Mouse (Mus musculus): Measurements from ENCODE around the gene Nr4a1. TPM values are rescaled to one million over a fixed set of nuclear protein-coding genes. Genes with fewer than 3 reads are reported as not detected.

Nr4a1 gene
- total RNA-seq, 1 experiment from 2014 or later = 32.7 TPM

DNA sequence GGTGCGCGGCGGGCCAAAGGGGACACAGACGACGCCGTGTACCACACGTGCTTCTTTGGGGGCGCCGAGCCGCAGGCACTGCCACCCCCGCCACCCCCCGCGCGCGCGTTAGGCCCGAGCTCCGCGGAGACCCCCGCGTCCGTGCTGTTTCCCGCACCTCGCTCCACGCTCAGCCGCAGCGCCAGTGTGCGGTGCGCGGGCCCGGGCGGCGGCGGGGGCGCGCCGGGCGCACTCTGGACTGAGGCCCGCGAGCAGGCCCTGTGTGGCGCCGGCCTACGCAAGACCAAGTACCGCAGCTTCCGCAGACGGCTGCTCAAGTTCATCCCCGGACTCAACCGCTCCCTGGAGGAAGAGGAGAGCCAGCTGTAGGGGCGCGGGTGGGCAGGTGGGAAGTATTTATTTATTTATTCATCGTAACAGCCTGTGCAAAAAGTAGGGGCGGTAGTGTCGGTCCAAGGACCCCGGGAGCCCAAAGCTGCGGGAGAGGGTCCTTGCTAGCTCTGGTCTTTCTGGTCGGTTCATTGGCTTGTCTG lies 22.4 kb upstream of the Nr4a1 start:
- ATAC-seq (replicated peaks; ENCODE audit: low read depth, poor library complexity, severe bottlenecking) = no peak

GRCm38 (mm10) chr15:101232607-101233006 lies 21.5 kb upstream of the Nr4a1 start:
- no peak for ATAC-seq (replicated peaks; ENCODE audit: low read depth, poor library complexity, severe bottlenecking)

DNA sequence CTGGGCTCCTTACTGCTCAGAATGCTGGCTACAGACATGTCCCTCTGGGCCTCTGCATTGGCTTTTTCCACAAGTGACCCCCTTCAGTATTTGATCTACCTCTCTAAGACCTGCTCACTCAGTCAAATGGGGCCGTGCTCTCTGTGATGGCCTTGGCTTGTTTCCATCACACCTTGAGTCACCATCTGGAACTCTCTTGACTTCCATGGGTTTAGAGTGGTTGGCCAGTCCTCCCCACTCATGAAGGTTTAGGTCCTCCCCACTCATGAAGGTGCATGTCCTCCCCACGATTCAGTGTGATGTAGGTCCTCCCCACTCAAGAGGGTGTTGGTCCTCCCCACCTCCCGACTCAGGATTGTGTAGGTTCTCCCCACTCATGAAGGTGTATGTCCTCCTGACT lies 20.9 kb upstream of the Nr4a1 start:
- no peak for ATAC-seq (replicated peaks; ENCODE audit: low read depth, poor library complexity, severe bottlenecking)

- no peak for ATAC-seq (replicated peaks; ENCODE audit: low read depth, poor library complexity, severe bottlenecking)
Measured at GRCm38 (mm10) chr15:101233641-101234275, 20.3 kb upstream of the Nr4a1 start.

DNA sequence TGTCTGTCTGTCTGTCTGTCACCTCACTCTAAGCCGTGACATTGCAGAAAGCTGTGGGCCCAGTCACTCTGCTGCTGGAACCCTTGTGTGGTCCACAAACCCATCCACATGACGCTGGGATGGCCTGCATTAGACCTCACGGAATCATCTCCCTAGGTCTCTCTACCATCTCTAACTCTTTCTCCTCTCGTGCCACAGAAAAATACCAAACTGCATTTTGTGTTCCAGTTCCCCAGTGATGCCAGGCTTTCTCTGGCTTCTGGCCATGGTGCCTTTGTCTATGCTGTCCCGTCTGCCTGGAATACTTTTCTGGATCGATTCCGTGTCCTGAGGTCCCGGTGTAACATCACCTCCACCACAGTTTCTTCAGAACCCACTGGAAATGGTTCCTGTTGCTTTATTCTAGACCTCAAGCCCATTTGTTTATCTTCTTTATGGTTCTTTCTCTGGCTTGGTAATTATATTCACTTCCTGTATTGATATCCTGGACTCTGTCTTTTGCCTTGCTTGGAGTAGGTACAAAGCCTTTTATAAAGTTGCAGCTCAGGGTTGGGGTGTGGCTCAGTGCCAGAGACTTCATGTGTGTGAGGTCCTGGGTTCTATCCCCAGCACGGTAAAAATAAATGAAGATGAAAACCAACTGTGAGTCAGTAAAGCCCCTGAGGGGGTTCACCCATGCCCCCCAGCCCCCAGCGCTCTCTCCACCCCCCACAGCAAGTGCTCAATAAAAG lies 19.3 kb upstream of the Nr4a1 start:
- ATAC-seq (replicated peaks; ENCODE audit: low read depth, poor library complexity, severe bottlenecking) = no peak

GRCm38 (mm10) chr15:101235342-101235698 lies 18.7 kb upstream of the Nr4a1 start:
- ATAC-seq (replicated peaks; ENCODE audit: low read depth, poor library complexity, severe bottlenecking) = no peak

DNA sequence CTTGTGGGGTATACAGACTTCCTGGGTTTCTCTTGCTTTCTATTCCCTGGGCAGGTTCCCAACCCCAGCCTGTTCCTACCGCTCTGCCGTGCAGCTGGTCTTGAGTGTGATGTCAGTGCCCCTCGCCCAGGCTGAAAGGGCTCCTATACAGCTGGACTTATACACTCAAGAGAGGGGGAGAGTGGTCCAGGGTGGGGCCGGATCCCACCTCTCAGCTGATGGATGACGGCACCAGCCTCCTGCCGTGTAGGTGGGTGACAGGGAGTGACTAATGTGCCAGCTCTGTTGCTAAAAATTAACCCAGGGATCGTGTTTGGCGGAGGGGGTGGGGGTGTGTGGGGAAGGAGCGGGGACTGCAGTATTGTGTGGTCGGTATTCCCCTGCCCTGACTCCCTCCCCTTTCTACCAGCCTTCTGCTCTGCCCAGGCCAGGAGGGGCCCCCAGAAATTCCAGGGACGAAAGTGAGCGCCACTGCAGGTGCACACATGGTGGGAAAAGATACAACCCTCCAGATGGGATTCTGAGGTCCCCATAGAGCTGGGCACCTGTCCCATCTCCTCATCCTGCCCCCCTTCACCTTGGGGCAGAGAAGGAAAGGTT lies 18.2 kb upstream of the Nr4a1 start:
- no peak for ATAC-seq (replicated peaks; ENCODE audit: low read depth, poor library complexity, severe bottlenecking)

- ATAC-seq (replicated peaks; ENCODE audit: low read depth, poor library complexity, severe bottlenecking) = peak; percentile 62
Measured at GRCm38 (mm10) chr15:101236878-101237277, 17.2 kb upstream of the Nr4a1 start.

- ATAC-seq (replicated peaks; ENCODE audit: low read depth, poor library complexity, severe bottlenecking) = no peak
Measured at GRCm38 (mm10) chr15:101238885-101239511, 15.1 kb upstream of the Nr4a1 start.

DNA sequence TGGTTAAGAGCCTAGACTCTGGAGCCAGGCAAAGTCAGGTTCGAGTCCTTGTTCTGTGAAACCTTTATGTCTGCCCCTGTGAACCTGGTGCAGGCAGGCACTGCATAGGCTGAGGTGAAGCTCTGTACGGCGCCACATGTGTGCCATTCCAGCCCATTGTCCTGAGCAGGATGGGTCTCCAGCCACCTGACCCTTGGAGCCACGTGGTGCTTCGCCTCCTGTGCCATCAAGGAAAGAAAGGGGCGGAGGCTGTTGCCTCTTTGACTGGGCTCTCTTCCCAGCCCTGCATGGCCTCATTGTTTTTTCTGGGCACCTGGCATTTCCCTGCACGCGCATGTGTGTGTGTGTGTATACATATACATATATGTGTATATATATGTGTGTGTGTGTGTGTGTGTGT lies 14.2 kb upstream of the Nr4a1 start:
- no peak for ATAC-seq (replicated peaks; ENCODE audit: low read depth, poor library complexity, severe bottlenecking)

DNA sequence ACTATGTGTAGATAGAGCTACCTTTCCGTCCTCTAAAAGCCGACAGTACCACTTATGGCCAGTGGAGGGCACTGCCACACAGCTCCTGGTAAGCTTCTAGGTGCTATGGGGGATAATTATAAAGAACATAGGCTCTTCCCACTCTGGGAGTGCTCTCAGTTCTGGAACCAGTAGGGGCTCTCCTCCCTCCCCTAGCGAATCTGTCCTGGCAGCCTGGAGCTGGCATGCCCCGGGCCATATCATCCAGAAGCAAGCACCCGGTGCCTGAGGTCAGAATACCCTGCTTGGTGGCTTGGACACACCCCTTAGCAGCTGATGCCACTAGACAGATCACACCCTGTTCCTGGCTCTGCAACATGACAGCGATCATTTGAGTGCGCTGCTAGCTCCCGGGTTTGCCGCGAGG lies 13.3 kb upstream of the Nr4a1 start:
- ATAC-seq (replicated peaks; ENCODE audit: low read depth, poor library complexity, severe bottlenecking) = peak; percentile 70

DNA sequence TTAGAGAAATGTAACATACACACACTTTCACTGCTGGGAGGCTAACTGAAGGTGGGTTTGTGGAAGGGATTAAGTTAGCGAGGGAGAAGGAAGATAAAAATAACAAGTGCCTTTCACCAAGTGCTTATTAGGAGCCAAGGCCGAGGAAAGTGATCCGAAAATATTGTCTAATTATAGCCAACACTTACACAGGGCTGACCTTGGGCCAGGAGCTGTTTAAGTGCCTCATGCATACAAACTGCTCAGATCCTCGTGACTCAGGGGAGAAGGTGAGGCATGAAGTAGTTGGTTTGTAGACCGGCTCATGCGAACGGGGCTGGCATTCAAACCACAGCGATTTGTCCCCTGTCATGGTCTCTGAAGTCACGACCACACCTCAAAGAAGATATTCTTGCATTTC lies 12.8 kb upstream of the Nr4a1 start:
- ATAC-seq (replicated peaks; ENCODE audit: low read depth, poor library complexity, severe bottlenecking) = no peak

DNA sequence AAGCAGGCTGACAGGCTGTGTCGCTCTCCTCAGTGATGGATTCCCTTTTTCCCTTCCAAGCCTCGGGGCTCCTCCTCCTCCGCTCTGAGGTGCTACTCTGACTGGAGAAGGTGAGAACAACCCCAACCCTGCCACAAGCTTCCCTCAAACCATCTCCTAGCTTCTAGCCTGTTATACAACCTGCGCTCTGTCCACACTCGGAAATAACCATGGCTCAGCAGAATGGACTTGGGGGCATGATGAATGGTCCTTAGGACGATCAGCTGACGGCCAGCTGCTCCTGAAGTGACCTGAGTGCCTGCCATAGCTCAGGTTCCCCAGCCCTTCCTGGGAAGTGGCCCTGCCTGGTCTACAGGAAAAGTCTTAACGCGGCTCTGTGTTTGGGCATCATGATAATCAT lies 12.2 kb upstream of the Nr4a1 start:
- no peak for ATAC-seq (replicated peaks; ENCODE audit: low read depth, poor library complexity, severe bottlenecking)

GRCm38 (mm10) chr15:101242645-101243044 lies 11.4 kb upstream of the Nr4a1 start:
- no peak for ATAC-seq (replicated peaks; ENCODE audit: low read depth, poor library complexity, severe bottlenecking)

DNA sequence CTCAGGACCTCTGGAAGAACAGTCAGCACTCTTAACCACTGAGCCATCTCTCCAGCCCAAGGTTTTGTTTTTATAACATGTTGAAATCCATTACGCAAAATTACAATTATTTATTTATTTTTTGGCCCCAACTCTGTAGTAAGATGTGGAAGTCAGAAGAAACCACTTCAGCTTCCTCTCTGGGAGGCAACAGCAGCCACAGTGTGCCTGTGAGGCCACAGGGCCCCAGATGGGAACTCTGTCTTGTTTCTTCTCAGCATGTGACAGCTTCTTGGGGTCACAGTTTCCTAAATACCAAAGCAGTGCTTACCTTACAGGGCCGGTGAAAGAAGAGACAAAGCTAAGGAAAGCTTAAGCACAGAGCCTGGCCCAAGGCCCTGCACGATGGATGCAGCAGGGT lies 10.1 kb upstream of the Nr4a1 start:
- ATAC-seq (replicated peaks; ENCODE audit: low read depth, poor library complexity, severe bottlenecking) = peak; percentile 37

GRCm38 (mm10) chr15:101246231-101247154 lies 7.6 kb upstream of the Nr4a1 start:
- peak; percentile 89 for ATAC-seq (replicated peaks; ENCODE audit: low read depth, poor library complexity, severe bottlenecking)

DNA sequence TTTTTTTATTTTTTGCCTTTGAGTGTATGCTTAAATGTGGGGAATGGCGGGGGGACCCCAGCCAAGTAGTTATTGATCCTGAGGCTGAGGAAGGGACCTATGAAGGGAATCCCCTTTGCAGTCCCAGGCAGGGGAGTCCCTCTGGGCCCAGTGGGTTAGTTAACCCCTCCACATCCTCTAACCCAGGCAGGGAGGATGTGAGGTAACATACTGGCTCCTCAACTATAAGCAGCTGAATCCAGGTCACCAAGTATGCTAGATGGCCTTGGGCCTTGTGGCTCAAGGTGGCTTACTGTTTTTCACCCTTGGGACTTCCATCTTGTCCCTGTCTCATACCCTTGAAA lies 6.9 kb upstream of the Nr4a1 start:
- no peak for ATAC-seq (replicated peaks; ENCODE audit: low read depth, poor library complexity, severe bottlenecking)

GRCm38 (mm10) chr15:101248029-101248710 lies 5.9 kb upstream of the Nr4a1 start:
- peak; percentile 43 for ATAC-seq (replicated peaks; ENCODE audit: low read depth, poor library complexity, severe bottlenecking)

DNA sequence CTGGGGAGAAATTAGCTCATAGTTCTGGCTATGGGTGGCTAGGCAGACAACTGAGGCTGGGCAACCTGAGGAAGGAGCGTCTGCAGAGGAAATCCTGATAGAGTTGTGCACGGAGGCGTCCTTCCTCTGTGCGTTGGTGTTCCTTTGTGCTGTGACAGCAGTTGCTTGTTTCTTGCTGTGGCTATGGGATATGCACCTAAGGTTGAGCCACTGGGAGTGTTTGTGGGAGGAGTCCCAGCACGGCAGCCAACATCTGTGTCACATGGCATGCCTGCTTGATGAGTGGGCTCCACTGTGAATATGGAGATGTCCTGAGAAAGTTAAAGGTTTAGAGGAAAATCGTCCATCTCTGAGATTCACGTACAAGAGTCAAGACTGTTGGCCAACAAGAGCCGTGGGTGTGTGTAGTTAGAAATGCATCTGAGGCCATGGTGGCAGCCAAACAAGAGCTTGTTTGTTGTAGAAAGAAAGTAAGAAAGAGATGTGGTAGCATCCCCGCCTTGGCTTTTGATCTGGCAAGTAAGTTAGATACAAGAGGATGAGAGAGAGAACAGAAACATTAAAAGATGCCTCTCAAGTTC lies 3.8 kb upstream of the Nr4a1 start:
- no peak for ATAC-seq (replicated peaks; ENCODE audit: low read depth, poor library complexity, severe bottlenecking)
